Mouse (Mus musculus) yolk sac, embryonic 10.5 days (tissue): ENCODE results near the gene Ttll9.

Source experiments
- DNase-seq: peaks from one replicate; pipeline ENCODE4 v3.0.0-alpha.2; 2017; ENCODE audit warnings: low spot score

Ttll9 gene

DNA sequence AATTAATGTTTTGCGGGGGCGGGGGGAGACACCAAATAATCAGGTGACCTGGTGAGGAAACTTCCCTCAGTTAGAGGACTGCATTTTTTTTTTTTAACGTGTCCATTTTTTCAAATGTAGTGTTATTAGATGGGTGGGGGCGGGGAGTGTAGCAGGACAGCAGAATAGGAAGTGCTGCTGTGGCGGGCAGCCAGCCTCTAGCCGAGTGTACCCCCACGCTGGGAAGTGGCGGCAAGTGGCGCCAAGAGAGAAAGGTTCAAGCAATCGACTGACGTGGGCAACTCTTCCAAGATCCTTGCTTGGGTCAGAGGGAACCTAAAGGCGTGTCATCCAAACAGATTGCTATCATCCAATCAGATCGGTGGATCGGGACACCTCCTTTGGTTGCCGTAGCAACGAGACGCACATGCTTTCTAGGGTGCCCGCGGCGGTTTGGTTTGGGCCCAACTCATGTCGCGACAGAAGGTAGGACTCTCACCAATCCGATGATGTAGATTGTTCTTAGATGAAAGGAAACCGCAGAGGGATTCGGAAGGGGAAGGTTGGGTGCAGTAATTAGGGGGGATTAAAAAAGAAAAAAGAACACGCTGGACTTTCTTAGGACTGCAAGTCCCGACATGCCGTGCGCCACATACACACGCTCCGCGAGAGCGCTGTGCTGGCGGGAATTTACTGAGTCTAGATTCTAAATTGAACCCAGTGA is at the start of gene Ttll9:
Gene Ttll9, plus strand, starts transcription at position 395 of the 703 bp plus-strand sequence.
- DNase-seq = peak; percentile 66

GRCm38 (mm10) chr2:152913471-152913870 is 48.8 kb upstream of the Ttll9 start:
- DNase-seq = no peak

DNA sequence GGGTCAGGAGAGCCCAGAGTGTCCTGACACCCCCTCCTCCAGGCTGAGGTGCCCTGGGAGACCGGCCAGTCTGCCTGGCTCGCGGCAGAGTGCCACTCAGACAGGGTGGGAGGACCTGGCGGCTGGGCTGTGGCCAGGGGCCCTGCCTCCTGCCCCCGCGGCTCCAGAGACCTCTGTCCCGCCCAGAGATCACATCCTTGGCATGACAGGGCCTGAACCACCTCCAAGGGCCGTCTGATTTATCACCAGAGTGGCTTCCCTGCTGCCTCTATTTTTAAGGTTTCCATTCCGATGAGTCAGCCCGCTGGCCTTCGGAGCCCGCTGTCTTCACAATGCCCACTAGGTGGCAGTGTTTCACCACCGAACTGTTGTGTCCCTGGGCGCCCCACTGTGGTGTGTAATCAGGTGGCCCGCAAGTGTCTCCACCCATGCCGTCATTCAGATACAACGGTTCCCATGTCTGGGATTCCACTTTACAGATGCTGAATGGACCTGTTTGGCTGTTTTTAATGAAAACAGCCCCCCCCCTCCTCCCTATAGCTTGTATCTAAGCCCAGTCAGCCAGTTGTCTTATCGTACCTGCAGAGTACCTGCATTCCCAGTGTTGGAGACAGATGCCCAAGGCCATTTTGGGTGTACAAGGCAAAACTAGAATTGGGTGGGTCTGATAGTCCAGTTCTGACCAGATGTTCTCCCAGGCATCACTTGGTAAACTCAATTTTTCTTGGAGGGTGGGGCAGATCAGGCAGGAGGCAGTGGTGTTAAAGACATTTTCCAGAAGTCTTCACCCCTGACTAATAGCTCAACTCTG is 47.8 kb upstream of the Ttll9 start:
- peak; percentile 58 for DNase-seq

DNA sequence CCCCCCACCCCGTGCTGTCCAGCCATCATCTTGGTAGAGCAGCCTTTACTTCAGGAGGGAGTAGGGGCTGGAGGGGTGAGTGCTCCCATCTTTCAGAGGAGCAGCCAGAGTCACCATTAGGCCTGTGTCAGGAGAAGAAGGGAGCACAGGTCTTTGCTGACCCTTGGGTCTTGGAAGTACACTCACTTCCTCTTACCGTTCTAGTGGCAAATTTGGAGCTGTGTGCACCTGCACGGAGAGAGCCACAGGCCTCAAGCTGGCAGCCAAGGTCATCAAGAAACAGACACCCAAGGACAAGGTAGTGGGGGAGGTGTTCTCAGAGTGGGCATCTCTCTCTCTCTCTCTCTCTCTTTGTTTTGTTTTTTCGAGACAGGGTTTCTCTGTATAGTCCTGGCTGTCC is 46.8 kb upstream of the Ttll9 start:
- DNase-seq = no peak

- DNase-seq = no peak
Observed at GRCm38 (mm10) chr2:152916111-152916510, 46.2 kb upstream of the Ttll9 start.

- no peak for DNase-seq
Observed at GRCm38 (mm10) chr2:152917671-152918070, 44.6 kb upstream of the Ttll9 start.

GRCm38 (mm10) chr2:152922376-152922775 is 39.9 kb upstream of the Ttll9 start:
- no peak for DNase-seq

GRCm38 (mm10) chr2:152923621-152924020 is 38.7 kb upstream of the Ttll9 start:
- DNase-seq = no peak

DNA sequence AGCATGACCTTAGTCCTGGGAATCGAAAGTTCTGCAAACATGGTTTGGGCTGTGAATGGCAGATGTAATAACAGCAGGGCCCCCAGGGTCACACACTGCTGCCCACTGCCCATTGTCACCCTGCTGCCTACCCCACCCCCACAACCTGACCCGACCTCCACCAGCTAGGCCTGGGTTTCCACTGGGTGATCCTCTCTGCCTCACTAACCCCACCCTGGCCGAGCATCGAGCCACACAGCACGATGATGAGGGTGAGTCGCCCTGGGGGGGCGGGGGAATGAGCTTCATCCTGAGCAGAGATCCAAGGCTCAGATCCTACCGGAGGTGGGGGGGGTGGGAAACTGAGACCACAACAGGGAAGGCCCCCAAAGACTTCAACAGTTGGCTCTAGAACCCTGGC is 38.2 kb upstream of the Ttll9 start:
- DNase-seq = no peak

- DNase-seq = no peak
Observed at GRCm38 (mm10) chr2:152924543-152924942, 37.7 kb upstream of the Ttll9 start.

- DNase-seq = peak; percentile 60
Observed at GRCm38 (mm10) chr2:152925189-152925872, 37.0 kb upstream of the Ttll9 start.

- no peak for DNase-seq
Observed at GRCm38 (mm10) chr2:152926896-152927295, 35.4 kb upstream of the Ttll9 start.

- DNase-seq = no peak
Observed at GRCm38 (mm10) chr2:152927371-152927770, 34.9 kb upstream of the Ttll9 start.

DNA sequence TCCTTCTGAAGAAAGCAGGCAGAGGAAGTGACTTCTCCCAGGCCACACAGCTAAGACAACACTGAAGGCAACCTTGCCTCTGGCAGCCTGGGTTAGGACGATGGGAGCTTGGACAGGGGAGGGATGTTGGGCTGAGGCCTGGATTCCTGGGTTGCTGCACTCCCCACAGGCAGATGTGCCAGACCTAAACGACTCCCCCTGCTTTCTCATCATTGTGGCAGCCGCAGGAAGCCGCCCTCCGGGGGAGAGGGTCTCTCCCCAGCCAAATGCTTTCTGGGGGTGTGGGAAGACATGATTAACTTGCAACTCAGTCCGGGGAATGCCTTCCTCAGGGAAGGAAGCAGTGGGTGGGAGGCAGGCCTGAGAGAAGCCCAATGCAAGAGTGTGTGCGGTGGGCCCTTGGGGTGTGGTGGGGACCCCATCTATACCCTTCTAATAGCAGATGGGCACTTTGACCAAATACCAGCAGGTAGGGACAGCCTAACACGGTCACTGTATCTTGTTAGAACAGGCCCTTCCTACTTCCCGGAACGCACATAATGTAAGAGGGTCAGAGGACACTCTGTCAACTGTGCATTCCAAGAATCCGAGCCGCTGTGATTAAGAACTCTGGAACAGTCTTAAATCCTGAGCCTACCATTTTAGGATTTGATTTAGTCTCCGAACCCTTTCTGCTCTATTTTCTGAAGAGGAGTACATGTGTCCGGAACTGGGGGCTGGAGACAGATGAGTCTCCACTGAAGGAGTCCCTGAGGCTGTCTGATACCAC is 33.9 kb upstream of the Ttll9 start:
- no peak for DNase-seq

GRCm38 (mm10) chr2:152928988-152929370 is 33.3 kb upstream of the Ttll9 start:
- DNase-seq = no peak

DNA sequence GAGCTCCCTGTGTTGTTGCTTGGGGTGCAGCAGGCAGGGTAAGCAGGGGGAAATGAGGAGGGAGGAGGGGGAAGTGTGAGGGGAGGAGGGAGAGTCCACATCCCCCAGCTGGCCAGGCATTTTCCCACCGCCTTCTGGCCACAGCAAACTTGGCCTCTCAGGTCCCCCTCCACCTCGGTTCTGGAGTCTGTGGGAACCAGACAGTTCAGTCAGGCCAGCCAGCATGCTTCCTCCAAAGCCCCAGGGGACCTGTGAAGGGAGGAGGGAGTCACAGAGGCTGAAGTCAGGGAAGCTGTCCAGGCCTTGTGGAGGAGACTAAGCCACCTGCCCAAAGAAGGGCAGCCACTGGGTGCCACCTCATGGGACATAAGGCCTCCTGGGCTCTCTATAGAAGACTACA is 32.0 kb upstream of the Ttll9 start:
- DNase-seq = no peak

DNA sequence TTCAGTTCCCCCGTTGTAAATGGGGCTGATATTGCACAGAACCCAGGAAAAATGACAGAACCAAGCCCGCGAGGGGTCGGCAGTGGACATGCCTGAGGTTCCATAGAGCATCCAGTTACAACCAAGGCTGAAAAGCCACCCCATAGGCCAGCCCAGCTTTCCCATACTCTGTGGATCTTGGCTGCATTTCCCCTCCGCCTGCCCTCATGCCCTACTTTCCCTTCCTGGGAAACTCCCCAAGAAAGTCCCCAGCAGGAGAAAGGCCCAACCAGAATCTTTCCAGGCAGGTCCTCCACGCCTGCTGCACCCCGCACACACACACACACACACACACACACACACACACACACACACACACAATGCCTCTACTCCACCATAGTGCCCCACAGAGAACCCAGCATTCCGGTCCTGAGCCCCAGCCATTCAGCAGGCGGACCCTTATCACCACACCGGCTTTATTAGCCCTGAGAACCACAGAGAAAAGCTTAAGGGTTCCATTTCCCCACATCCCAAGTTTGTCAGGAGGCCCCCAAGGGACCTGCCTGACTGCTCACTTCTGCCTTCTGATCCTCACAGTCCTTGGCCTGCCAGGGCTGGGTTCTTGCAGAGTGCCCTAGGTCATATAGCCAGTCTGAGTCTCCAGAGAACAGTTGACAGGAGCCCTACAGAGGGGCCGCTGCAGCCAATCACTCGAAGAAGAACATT is 30.7 kb upstream of the Ttll9 start:
- DNase-seq = no peak

DNA sequence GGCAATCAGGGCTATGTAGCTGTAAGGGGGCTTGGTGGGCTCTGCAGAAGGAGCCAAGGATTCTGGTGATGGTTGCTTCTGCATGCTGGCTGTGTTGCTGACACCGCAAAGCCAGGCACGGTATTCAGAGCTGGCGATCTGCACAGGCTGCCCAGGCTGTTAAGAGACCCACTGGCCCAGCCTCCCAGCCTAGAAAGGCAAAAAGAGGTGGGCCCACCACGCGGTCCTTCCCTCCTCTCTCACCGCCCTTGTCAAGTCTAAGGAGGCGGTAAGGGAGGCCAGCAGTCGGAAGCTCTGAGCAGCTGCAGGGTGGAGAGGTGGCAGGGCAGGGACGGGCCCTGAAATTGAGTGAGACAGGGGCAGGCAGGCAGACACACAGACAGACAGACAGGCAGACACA is 29.2 kb upstream of the Ttll9 start, which contains the start of gene Foxs1:
Gene Foxs1, minus strand, starts transcription at position 161 of the 400 bp plus-strand sequence.
- no peak for DNase-seq

- DNase-seq = peak; percentile 41
Observed at GRCm38 (mm10) chr2:152933614-152934013, 28.7 kb upstream of the Ttll9 start.

GRCm38 (mm10) chr2:152939846-152940245 is 22.4 kb upstream of the Ttll9 start:
- no peak for DNase-seq

- no peak for DNase-seq
Observed at GRCm38 (mm10) chr2:152941106-152941505, 21.2 kb upstream of the Ttll9 start.
